Mouse (Mus musculus): ENCODE measurements at regions not wholly inside any gene's neighbourhood (a gene's known extent, or its start where the extent isn't known, plus 50 kb on each side); places are given as distances from the start of the nearest gene placed in this dataset.

- H3K4me1 ChIP-seq (ENCODE audit: control insufficient read depth in 1 of 2, insufficient read depth in 2 of 2) = peaks cover 0 to 8% of the 10 kb centered on the region in 2 experiments; a peak in 2 of 4 replicates
- in situ Hi-C loops (cut with MboI; ENCODE audit: low pct_ligation_motif_present, low pct_unique_long_range_greater_than_20kb, low sequenced_read_pairs) (no loop called here), dilution Hi-C loops (cut with MboI; ENCODE audit: extremely low pct_ligation_motif_present, extremely low pct_unique_long_range_greater_than_20kb, low sequenced_read_pairs) (no loop called here)
- no peak overlapping the region for H3K4me3 ChIP-seq (replicated peaks in 1 of 3; ENCODE audit: low read depth in 2 of 3, low read length in 2 of 3, poor library complexity in 1 of 3)
- DNase-seq (ENCODE audit: extremely low read depth) = no peak
- H3K79me2 ChIP-seq (replicated peaks; ENCODE audit: control insufficient read depth, extremely low read depth, insufficient read depth, poor library complexity, severe bottlenecking) = no peaks in the 10 kb centered on the region
- no peak overlapping the region for H3K4me2 ChIP-seq (ENCODE audit: insufficient read depth, low read depth, poor library complexity, severe bottlenecking)
- H3K27me3 ChIP-seq (replicated peaks) = no peaks in the 10 kb centered on the region
- no peak overlapping the region for H3K27ac ChIP-seq (ENCODE audit: insufficient read depth, low read depth)
- no peaks in the 10 kb centered on the region for H3K9me3 ChIP-seq (replicated peaks; ENCODE audit: low read length)
- TF ChIP-seq TBP (conservative IDR thresholded peaks at IDR 0.05; ENCODE audit: low read depth, low read length) (no peak), NRF1 (IDR thresholded peaks at IDR 0.05; ENCODE audit: low read depth, low read length) (no peak), ZMIZ1 (IDR thresholded peaks at IDR 0.05; ENCODE audit: low read depth, low read length) (no peak), SMC3 (IDR thresholded peaks at IDR 0.05; ENCODE audit: low read depth, low read length) (no peak), ELF1 (IDR thresholded peaks at IDR 0.05; ENCODE audit: low read depth, low read length) (no peak), ZNF384 (IDR thresholded peaks at IDR 0.05; ENCODE audit: low read depth, low read length) (no peak), HCFC1 (IDR thresholded peaks at IDR 0.05; ENCODE audit: low read depth, low read length) (no peak), USF2 (conservative IDR thresholded peaks at IDR 0.05; ENCODE audit: low read depth, low read length) (no peak), ZC3H11A (IDR thresholded peaks at IDR 0.05; ENCODE audit: low read depth, low read length) (no peak), GABPA (IDR thresholded peaks at IDR 0.05; ENCODE audit: insufficient replicate concordance, low read depth, low read length) (no peak), E2F4 (IDR thresholded peaks at IDR 0.05; ENCODE audit: insufficient replicate concordance, low read depth, low read length) (no peak), TCF12 (IDR thresholded peaks at IDR 0.05; ENCODE audit: low read depth, low read length) (no peak), JUN (IDR thresholded peaks at IDR 0.05; ENCODE audit: insufficient read depth, low read depth, low read length) (no peak), MYC (IDR thresholded peaks at IDR 0.05; ENCODE audit: low read depth, low read length) (no peak)
- no peak overlapping the region for H3K9ac ChIP-seq (ENCODE audit: insufficient read depth, low read depth)
- H3K36me3 ChIP-seq (replicated peaks in 1 of 2; ENCODE audit: control insufficient read depth in 1 of 2, insufficient read depth in 1 of 2, low read length in 1 of 2) = no peaks in the 10 kb centered on the region
Observed at GRCm38 (mm10) chr12:73832789-73833188, 68.4 kb upstream of the Hif1a start.

- no peak for DNase-seq (ENCODE audit: extremely low read depth)
- Histone ChIP-seq H3K27me3 (replicated peaks) (no peaks in the 10 kb centered on the region), H3K4me2 (ENCODE audit: insufficient read depth, low read depth, poor library complexity, severe bottlenecking) (no peak overlapping the region), H3K4me3 (replicated peaks in 1 of 3; ENCODE audit: low read depth in 2 of 3, low read length in 2 of 3, poor library complexity in 1 of 3) (no peak overlapping the region), H3K9ac (ENCODE audit: insufficient read depth, low read depth) (no peak overlapping the region), H3K27ac (ENCODE audit: insufficient read depth, low read depth) (no peak overlapping the region), H3K36me3 (replicated peaks in 1 of 2; ENCODE audit: control insufficient read depth in 1 of 2, insufficient read depth in 1 of 2, low read length in 1 of 2) (no peaks in the 10 kb centered on the region), H3K79me2 (replicated peaks; ENCODE audit: control insufficient read depth, extremely low read depth, insufficient read depth, poor library complexity, severe bottlenecking) (no peaks in the 10 kb centered on the region), H3K4me1 (ENCODE audit: control insufficient read depth in 1 of 2, insufficient read depth in 2 of 2) (peaks cover 0 to 8% of the 10 kb centered on the region in 2 experiments; a peak in 2 of 4 replicates), H3K9me3 (replicated peaks; ENCODE audit: low read length) (no peaks in the 10 kb centered on the region)
- dilution Hi-C loops (cut with MboI; ENCODE audit: extremely low pct_ligation_motif_present, extremely low pct_unique_long_range_greater_than_20kb, low sequenced_read_pairs) = no loop called here
- TF ChIP-seq NRF1 (IDR thresholded peaks at IDR 0.05; ENCODE audit: low read depth, low read length) (no peak), NELFE (IDR thresholded peaks at IDR 0.05; ENCODE audit: low read depth, low read length) (no peak), MEF2A (IDR thresholded peaks at IDR 0.05; ENCODE audit: borderline replicate concordance, low read depth, low read length) (no peak), IRF4 (IDR thresholded peaks at IDR 0.05; ENCODE audit: low read depth, low read length) (no peak), ZNF384 (IDR thresholded peaks at IDR 0.05; ENCODE audit: low read depth, low read length) (no peak), POLR2AphosphoS2 (IDR thresholded peaks at IDR 0.05; ENCODE audit: low read depth, low read length) (no peak), BHLHE40 (IDR thresholded peaks at IDR 0.05; ENCODE audit: low read depth, low read length) (no peak), RAD21 (IDR thresholded peaks at IDR 0.05; ENCODE audit: low read depth, low read length) (no peak), JUN (IDR thresholded peaks at IDR 0.05; ENCODE audit: insufficient read depth, low read depth, low read length) (no peak), MAZ (IDR thresholded peaks at IDR 0.05; ENCODE audit: low read depth, low read length) (no peak), MAX (IDR thresholded peaks at IDR 0.05; ENCODE audit: low read length) (no peak), HCFC1 (IDR thresholded peaks at IDR 0.05; ENCODE audit: low read depth, low read length) (no peak), ZMIZ1 (IDR thresholded peaks at IDR 0.05; ENCODE audit: low read depth, low read length) (no peak), JUND (conservative IDR thresholded peaks at IDR 0.05; ENCODE audit: low read depth, low read length) (no peak)
- in situ Hi-C loops (cut with MboI; ENCODE audit: low pct_ligation_motif_present, low pct_unique_long_range_greater_than_20kb, low sequenced_read_pairs) = no loop called here
Observed at GRCm38 (mm10) chr12:73836132-73836531, 65.0 kb upstream of the Hif1a start.

Measured in CH12.LX (cell line).